Mouse (Mus musculus) left cerebral cortex, adult 2 months (tissue): ENCODE results near the gene Nr0b2. TPM values are rescaled to one million over a fixed set of nuclear protein-coding genes. Genes with fewer than 3 reads are reported as not detected.

ENCODE experiments used
- DNase-seq, 2 experiments: peaks; one replicate each; pipeline ENCODE4 v3.0.0; 2021 to 2022; ENCODE audit warnings: low spot score in 2 of 2, mixed read lengths in 1 of 2; ENCODE audit errors: extremely low spot score in 1 of 2
- H3K27ac ChIP-seq: fragments of 200-600 bp; 2 replicates; pipeline ENCODE4 v1.8.1; 2022
- H3K4me3 ChIP-seq: fragments of 200-600 bp; 2 replicates; pipeline ENCODE4 v1.8.1; 2022
- CTCF ChIP-seq: fragments of 200-600 bp; IDR thresholded peaks from 2 replicates; pipeline ENCODE4 v1.8.1; 2022; ENCODE audit warnings: antibody characterized with exemption, mild to moderate bottlenecking, moderate library complexity
- intact Hi-C: fragments of 180-260 bp; cut with DNase I; formaldehyde crosslinking; loops from one replicate; pipeline ENCODE4 v1.15.1; 2025
- total RNA-seq, 2 experiments: library from RNA; stranded (reverse); gene quantifications; 2 replicates each; pipeline ENCODE4 v1.2.3; 2021

Gene Nr0b2
- total RNA-seq, 2 experiments from 2014 or later, result not detected

DNA sequence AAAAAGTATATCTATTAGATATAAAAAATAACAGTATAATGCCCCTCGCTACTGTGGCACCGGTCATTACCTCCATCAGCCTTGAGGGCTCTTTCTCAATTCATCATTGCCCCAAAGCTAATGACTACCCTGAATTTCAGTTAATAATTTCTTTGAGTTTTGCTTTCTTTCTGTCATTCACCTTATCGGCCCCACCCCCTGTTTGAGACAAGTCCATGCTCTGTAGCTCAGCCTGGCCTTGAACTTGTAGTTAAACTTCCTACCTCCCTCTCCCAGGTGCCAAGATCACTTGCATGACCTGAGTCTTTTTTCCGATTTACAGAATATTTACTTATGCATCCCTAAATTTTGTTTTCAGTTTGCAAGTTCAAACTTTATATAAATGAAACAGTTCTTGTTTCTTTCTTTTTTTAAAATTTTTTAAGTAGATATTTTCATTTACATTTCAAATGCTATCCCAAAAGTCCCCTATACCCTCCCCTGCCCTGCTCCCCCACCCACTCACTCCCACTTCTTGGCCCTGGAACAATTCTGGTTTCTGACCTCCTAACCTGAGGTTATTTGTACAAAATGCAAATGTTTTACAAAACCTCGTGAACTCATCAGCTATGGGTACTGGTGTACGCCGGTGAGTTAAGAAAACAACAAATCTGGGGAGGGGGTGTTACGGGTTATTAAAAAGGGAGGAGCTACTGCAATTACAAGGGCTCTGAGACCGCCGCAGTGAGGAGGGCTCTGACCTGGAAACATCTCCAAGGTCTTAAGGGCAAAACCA, 16.3 kb downstream of the Nr0b2 start:
- intact Hi-C loops, result no loop called here
- no peak for DNase-seq
- no peak for TF ChIP-seq CTCF
- no peak overlapping the region for H3K4me3 ChIP-seq
- H3K27ac ChIP-seq, result no peak overlapping the region

DNA sequence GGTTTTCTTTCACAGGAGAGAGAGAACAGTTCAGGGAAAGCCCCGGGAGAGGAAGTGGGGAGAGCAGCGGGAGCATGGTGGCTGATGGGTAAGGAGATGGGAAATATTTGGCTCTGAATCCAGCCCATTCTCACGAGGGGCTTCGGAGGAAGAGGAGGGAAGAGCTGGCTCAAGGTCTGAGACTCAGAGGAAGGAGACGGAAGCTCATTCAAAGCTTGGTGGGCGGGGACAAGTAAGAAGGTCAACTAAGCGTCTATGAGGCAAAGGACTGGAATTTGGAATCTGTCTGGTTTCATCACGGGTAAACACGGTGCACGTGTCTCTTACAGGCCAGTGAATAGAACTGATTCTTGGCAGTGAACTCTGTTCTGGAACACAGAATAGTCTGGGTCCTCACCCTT, 16.9 kb downstream of the Nr0b2 start:
- Histone ChIP-seq H3K27ac (no peak overlapping the region), H3K4me3 (no peak overlapping the region)
- TF ChIP-seq CTCF, result no peak
- intact Hi-C loops, result no loop called here
- DNase-seq, result no peak

DNA sequence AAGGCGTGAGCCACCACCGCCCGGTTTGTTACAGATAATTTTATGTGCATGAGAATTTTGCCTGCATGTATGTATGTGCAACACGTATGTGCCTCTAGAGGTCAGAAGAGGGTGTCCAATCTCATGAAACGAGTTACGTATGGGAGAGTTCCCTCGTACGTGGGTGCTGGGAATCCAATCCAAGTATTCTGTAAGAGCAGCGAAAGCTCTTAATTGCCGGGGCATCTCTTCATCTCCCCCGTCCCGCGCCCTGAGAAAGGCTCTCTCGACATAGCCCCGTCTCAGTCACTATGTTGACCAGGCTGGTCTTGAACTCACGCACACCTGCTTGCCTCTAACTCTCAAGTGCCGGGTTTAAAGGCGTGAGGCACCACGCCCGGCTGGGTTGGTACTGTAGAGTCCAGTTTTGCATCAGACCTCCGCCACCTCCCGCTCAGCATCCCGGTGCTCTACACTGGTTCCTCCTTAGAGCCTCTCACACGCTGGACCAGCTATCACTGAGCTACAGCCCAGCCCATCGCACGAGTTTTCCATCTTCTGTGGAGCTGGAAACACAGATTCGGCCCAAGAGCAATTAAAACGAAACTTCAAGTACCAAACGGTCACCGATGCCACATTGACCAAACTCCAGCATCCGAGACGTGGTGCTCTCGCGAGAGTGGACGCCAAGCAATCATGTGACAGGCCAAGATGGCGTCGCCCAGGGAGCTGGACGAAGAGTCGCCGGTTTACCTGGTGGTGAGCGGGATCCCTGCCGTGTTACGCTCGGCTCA, 21.1 kb downstream of the Nr0b2 start, which contains the start of gene Gpatch3:
Gene Gpatch3, plus strand, starts transcription at position 676 of the 773 bp plus-strand sequence.
- Histone ChIP-seq H3K27ac (peak within 1 kb of the TSS; percentile 58), H3K4me3 (peak within 1 kb of the TSS; percentile 60)
- TF ChIP-seq CTCF, result peak; percentile 23; the same call in 1 of the 2 replicates
- intact Hi-C loops, result no loop called here
- peak; percentile 89 for DNase-seq

DNA sequence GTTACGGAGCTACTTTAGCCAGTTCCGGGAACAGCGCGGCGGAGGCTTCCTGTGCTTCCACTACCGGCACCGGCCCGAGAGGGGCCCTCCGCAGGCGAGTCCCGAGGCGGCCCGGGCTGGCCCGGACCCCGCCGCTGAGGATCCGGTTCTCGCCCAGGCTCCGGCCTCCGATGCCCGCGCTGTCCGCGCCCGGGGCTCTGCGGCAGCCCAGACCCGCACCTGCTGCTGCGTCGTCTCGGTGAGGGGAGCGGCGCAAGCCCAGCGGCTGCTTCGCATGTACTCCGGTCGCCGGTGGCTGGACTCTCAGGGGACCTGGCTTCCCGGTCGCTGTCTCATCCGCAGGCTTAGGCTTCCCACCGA, 21.6 kb downstream of the Nr0b2 start:
- Histone ChIP-seq H3K4me3 (peak overlapping the region; percentile 60), H3K27ac (peak overlapping the region; percentile 58)
- TF ChIP-seq CTCF, result no peak
- DNase-seq, result no peak
- intact Hi-C loops, result no loop called here

DNA sequence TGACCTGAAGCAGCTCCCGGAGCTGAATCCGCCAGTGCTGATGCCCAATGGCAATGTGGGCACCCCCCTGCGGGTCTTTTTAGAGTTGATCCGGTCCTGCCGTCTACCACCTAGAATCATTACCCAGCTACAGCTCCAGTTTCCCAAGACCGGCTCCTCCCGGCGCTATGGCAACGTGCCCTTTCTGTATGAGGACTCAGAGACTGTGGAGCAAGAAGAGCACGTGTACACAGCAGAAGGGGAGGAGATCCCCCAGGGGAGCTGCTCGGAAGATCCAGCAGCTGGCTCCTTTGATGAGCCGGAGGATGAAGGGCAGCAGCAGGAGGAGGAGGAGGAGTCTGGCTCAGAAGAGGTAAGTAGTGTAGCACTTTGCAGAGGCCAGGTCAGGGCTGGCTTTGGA, 24.8 kb downstream of the Nr0b2 start:
- no peak for TF ChIP-seq CTCF
- intact Hi-C loops, result no loop called here
- no peak for DNase-seq
- Histone ChIP-seq H3K27ac (no peak overlapping the region), H3K4me3 (no peak overlapping the region)

DNA sequence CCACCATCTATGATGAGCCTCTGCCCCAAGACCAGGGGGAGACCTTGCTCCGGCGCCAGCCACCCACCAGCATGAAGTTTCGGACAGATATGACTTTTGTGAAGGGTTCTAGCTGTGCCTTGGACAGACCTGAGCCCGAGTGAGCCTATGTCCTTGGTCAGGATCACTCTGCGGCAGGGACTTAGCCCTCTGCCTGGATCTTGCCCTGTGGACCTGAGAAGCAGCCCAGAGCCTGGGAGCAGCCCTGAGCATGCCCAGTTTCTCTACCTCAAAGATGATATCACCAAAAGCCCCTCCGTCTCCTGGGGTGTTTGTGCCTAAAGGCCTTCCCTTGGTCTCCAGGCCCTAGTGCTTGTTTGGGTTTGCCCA, 30.5 kb downstream of the Nr0b2 start:
- no peak for TF ChIP-seq CTCF
- DNase-seq, result no peak
- peak overlapping the region; percentile 92 for H3K27ac ChIP-seq
- intact Hi-C loops, result no loop called here
- H3K4me3 ChIP-seq, result peak overlapping the region; percentile 72

DNA sequence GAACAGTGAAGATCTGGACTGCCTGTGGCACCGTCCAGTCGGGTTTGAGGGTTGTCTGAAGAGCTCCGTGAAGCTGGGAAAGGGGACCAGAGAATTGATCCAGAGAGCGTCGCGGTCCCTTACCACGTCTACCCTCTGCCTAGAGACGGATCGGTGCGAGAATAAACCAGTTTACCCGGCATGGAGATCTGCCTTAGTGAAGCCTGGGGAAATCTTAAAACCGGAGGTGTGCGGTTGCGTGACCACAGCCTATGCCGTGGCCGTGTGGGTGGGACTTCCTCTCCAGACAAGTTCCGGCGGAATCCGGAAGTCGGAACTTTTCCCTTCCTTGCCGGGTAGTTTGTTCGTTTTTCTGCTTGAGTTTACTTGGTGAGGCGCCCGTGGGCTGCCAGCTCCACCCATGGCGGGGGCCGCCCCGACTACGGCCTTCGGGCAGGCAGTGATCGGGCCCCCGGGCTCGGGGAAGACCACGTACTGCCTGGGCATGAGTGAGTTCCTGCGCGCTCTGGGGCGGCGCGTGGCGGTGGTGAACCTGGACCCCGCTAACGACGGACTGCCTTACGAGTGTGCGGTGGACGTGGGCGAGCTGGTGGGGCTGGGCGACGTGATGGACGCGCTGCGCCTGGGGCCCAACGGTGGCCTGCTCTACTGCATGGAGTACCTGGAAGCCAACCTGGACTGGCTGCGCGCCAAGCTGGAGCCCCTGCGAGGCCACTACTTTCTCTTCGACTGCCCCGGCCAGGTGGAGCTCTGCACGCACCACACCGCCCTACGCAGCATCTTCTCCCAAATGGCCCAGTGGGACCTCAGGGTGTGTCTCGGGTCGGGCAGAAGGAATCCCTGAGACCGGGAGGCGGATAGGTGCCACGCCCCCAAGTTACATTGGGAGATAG, 31.1 kb downstream of the Nr0b2 start, which contains the start of gene Gpn2:
Gene Gpn2, plus strand, starts transcription at position 304 of the 893 bp plus-strand sequence.
- TF ChIP-seq CTCF, result no peak
- Histone ChIP-seq H3K27ac (peak within 1 kb of the TSS; percentile 92), H3K4me3 (peak within 1 kb of the TSS; percentile 72)
- peak; percentile 79 for DNase-seq
- intact Hi-C loops, result no loop called here

DNA sequence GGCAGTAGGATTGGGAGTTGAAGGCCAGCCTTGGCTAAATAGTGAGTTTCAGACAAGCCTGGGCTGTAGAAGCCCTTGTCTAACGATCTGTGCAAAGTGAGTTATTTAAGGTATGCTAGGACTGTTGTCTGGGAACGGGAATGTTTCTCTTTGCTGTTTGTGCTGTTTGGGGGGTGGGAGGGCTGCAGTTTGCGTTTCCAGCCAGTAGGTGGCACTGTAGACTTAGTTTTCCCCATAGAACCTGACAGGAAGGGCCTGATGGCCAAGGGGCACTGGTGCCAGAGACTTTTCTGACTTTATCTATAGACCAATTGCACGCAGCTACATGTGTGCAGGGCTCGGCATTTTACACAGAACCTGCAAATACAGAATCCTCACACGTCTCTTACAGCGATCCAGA, 39.4 kb downstream of the Nr0b2 start:
- peak; percentile 45 to 70 for DNase-seq
- intact Hi-C loops, result loop anchor here (1.0 to 10.0 kb wide), 3 partner anchors 58 to 236 kb away; partner anchors contain the start of genes Arid1a and Zdhhc18
- no peak overlapping the region for H3K27ac ChIP-seq
- H3K4me3 ChIP-seq, result no peak overlapping the region
- TF ChIP-seq CTCF, result peak; percentile 89

DNA sequence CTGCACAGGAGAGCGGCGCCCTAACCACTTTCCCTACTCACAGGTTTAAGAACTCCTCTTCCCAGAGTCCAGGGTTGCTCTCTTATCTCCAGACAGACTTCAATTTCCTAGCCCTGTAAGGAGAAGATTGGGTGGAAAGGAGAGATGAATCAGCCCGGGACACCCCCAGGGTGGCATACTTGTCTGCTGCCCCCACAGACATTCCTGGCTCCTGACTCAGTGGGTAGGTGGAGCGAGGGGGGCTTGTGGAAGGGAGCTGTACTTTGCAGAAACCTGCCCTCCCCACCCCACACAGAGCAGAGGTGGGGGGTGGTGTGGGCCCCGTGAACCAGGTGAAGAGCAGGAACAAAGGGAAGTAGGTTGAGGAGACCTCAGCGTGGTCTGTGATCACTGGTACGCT, 42.4 kb downstream of the Nr0b2 start:
- intact Hi-C loops, result loop anchor here (10.0 kb wide), 1 partner anchor 159 kb away; the partner anchor contains the start of gene Arid1a
- peak; percentile 53 to 57 for DNase-seq
- no peak for TF ChIP-seq CTCF
- Histone ChIP-seq H3K27ac (no peak overlapping the region), H3K4me3 (no peak overlapping the region)

DNA sequence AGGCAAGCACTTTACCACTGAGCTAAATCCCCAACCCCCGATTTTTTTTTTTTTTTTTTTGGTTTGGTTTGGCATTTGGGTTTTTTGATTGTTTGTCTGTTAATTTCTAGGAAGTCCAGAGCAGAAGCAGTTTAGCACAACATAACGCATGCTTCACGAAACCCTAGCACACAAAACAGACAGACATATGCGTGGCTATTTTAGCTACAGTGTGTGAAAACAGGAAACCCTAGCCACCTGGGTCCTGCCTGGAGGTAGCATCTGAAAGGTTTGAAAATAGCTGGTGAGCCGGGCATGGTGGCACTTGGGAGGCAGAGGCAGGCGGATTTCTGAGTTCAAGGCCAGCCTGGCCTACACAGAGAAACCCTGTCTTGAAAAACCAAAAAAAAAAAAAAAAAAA, 42.9 kb downstream of the Nr0b2 start:
- intact Hi-C loops, result loop anchor here (10.0 kb wide), 1 partner anchor 159 kb away; the partner anchor contains the start of gene Arid1a

DNA sequence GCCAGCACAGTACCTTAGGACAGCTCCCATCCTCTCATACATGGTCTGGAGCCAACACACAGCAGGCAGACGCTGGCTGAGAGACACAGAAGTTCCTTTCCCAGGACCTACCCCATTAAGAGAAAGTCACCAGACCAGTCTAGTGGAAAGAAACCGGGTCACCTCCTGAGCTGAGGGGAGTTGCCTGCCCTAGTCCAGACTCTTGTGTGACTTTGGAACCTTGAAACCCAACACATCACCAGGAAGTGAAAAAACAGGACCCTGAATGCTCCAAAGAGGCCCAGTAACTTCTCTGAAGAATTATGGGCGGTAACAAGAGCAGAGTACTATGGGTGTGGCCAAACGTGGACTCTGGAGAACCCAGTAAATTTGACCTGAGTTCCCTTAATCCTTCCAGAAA, 45.4 kb downstream of the Nr0b2 start:
- intact Hi-C loops, result loop anchor here (10.0 kb wide), 1 partner anchor 156 kb away; the partner anchor contains the start of gene Arid1a
- TF ChIP-seq CTCF, result no peak
- DNase-seq, result no peak

More for the DNA sequence above, 42.9 kb downstream of the Nr0b2 start:
- no peak overlapping the region for H3K4me3 ChIP-seq
- no peak for DNase-seq
- no peak overlapping the region for H3K27ac ChIP-seq
- TF ChIP-seq CTCF, result no peak

More for the DNA sequence above, 45.4 kb downstream of the Nr0b2 start:
- Histone ChIP-seq H3K27ac (no peak overlapping the region), H3K4me3 (no peak overlapping the region)
